In genomic region chr7:44304463-44304774, GRCm38 (mm10) we compare ENCODE assay signal across 9 mouse cellular contexts. TPM values are rescaled to one million over a fixed set of nuclear protein-coding genes. Genes with fewer than 3 reads are reported as not detected.
DNase-seq lines count a peak whose midpoint lies in the region; ATAC-seq and TF ChIP-seq lines count a peak whose summit lies in the region.
"Had no signal": no experiment of that assay in that cellular context is flagged by ENCODE, and none has a peak within 500 bp of the region (broad histone marks: within the 10 kb centered on the region; RNA-seq: fewer than 3 reads in every experiment).

No protein-coding gene starts in this region.

- peak overlapping the region; percentile 86 for H3K4me2 ChIP-seq in heart, embryonic 12.5 days

- no peaks in the 10 kb centered on the region for H3K9me3 ChIP-seq in heart, embryonic 12.5 days (replicated peaks)
- H3K9me3 ChIP-seq in ES-E14 (ENCODE audit: control insufficient read depth, insufficient read depth, low read depth, low read length): no peaks in the 10 kb centered on the region
- no peaks in the 10 kb centered on the region for H3K9me3 ChIP-seq in hindbrain, embryonic 10.5 days

- under 1% methylated on average over 25 of the region's 25 CpGs for WGBS in heart, embryonic 12.5 days
- WGBS in hindbrain, embryonic 10.5 days: under 1% methylated on average over 25 of the region's 25 CpGs

- H3K27me3 ChIP-seq in heart, embryonic 12.5 days (replicated peaks): peaks cover 42% of the 10 kb centered on the region
- peaks cover 39% of the 10 kb centered on the region for H3K27me3 ChIP-seq in hindbrain, embryonic 10.5 days (ENCODE audit: insufficient read depth, poor library complexity, severe bottlenecking)

- H3K4me1 ChIP-seq in heart, embryonic 12.5 days (replicated peaks): peaks cover 6% of the 10 kb centered on the region; the same call in 1 of the 2 replicates
- H3K4me1 ChIP-seq in ES-E14 (ENCODE audit: control insufficient read depth in 2 of 2, insufficient read depth in 2 of 2, low read length in 2 of 2, poor library complexity in 1 of 2): peaks cover 1 to 18% of the 10 kb centered on the region in 2 experiments; a peak in 3 of 4 replicates
- peaks cover 25% of the 10 kb centered on the region for H3K4me1 ChIP-seq in hindbrain, embryonic 10.5 days (replicated peaks)

- in situ Hi-C loops in ES-E14 (cut with MboI; ENCODE audit: low sequenced_read_pairs in 2 of 2, unreplicated experiment in 2 of 2): no loop called here

- ATAC-seq in heart, embryonic 12.5 days (ENCODE audit: insufficient number of reproducible peaks, low FRiP score): peak; percentile 16
- ATAC-seq in megakaryocyte progenitor cell, adult 5-6 weeks (replicated peaks; ENCODE audit: poor library complexity): peak; percentile 5

- peak overlapping the region; percentile 78 for H3K9ac ChIP-seq in heart, embryonic 12.5 days
- peak overlapping the region; percentile 97 for H3K9ac ChIP-seq in ES-E14 (ENCODE audit: insufficient read depth, low read depth, low read length, poor library complexity, severe bottlenecking)

- DNase-seq in heart, adult 18-20 months: no peak
- DNase-seq in ES-E14 (ENCODE audit: low read depth, low spot score): no peak
- DNase-seq in hindbrain, embryonic 10.5 days (ENCODE audit: low spot score): no peak
- DNase-seq in yolk sac, embryonic 10.5 days (ENCODE audit: low spot score): no peak
- no peak for DNase-seq in natural killer cell, adult 2 months (ENCODE audit: low spot score in 2 of 2)
- no peak for DNase-seq in cerebellum, adult 11-12 months

- H3K27ac ChIP-seq in heart, embryonic 12.5 days (ENCODE audit: poor library complexity, severe bottlenecking): peak overlapping the region; percentile 77
- H3K27ac ChIP-seq in ES-E14 (ENCODE audit: insufficient read depth, low read depth, low read length, poor library complexity, severe bottlenecking): peak overlapping the region; percentile 78
- H3K27ac ChIP-seq in hindbrain, embryonic 10.5 days: peak overlapping the region; percentile 99

- no peaks in the 10 kb centered on the region for H3K36me3 ChIP-seq in heart, embryonic 12.5 days
- no peaks in the 10 kb centered on the region for H3K36me3 ChIP-seq in ES-E14 (ENCODE audit: control insufficient read depth, insufficient read depth, low read length, poor library complexity, severe bottlenecking)
- H3K36me3 ChIP-seq in hindbrain, embryonic 10.5 days: no peaks in the 10 kb centered on the region

- peak overlapping the region; percentile 59 for H3K4me3 ChIP-seq in heart, embryonic 12.5 days
- peak overlapping the region; percentile 75 to 81 for H3K4me3 ChIP-seq in ES-E14 (ENCODE audit: insufficient read depth in 1 of 2, low read depth in 1 of 2, low read length in 2 of 2, poor library complexity in 1 of 2, severe bottlenecking in 1 of 2)
- H3K4me3 ChIP-seq in hindbrain, embryonic 10.5 days: peak overlapping the region; percentile 76

TF ChIP-seq in ES-E14, 5 proteins besides CTCF, POLR2A, EP300 and RAD21:
- TF ChIP-seq MAFK (IDR thresholded peaks at IDR 0.05; ENCODE audit: insufficient read depth, low read depth, low read length) (no peak), ZNF384 (IDR thresholded peaks at IDR 0.05; ENCODE audit: low read depth, low read length) (no peak), CHD2 (IDR thresholded peaks at IDR 0.05; ENCODE audit: low read depth, low read length) (no peak), HCFC1 (IDR thresholded peaks at IDR 0.05; ENCODE audit: borderline replicate concordance, insufficient read depth, low read length) (no peak), ZC3H11A (IDR thresholded peaks at IDR 0.05; ENCODE audit: borderline replicate concordance, low read depth, low read length) (no peak)

RNA-seq across cellular contexts. Expression of gene Clec11a, which starts 2.3 kb away (rescaled TPM):
- 0.68 and 0.79 TPM in 2 replicates for polyA plus RNA-seq in heart, embryonic 12.5 days (2016; fragmentation: Nextera tagmentation; extraction: Ambion mirVana)
- under 1 TPM; 0.69 to 0.87 TPM for total RNA-seq in heart, adult 18-20 months (2021)
- 2.2 TPM in 2 replicates for total RNA-seq in ES-E14 (2012; rRNA removed)
- 1.8 and 2.1 TPM in 2 replicates for polyA plus RNA-seq in hindbrain, embryonic 10.5 days (2016; fragmentation: Nextera tagmentation; extraction: Ambion mirVana)
- 4.1 TPM in 2 replicates for total RNA-seq in megakaryocyte progenitor cell, adult 5-6 weeks (2015)
- 4.2 and 4.4 TPM in 2 replicates for total RNA-seq in megakaryocyte progenitor cell, adult 5-6 weeks (2017)

RNA-seq across cellular contexts. Expression of gene Shank1, which starts 5.6 kb away (rescaled TPM):
- 0.80 and 0.86 TPM in 2 replicates for polyA plus RNA-seq in heart, embryonic 12.5 days (2016; fragmentation: Nextera tagmentation; extraction: Ambion mirVana)
- total RNA-seq in heart, adult 18-20 months (2021): 1 to 10 TPM; 2.1 to 2.7 TPM
- total RNA-seq in ES-E14 (2012; rRNA removed): 1.0 and 1.5 TPM in 2 replicates
- 1.2 and 4.6 TPM in 2 replicates for polyA plus RNA-seq in hindbrain, embryonic 10.5 days (2016; fragmentation: Nextera tagmentation; extraction: Ambion mirVana)
- total RNA-seq in megakaryocyte progenitor cell, adult 5-6 weeks (2015): 0.05 and 0.49 TPM in 2 replicates
- not detected in 2 replicates for total RNA-seq in megakaryocyte progenitor cell, adult 5-6 weeks (2017)

RNA-seq across cellular contexts. Expression of gene Gm15517, which starts 43.2 kb away (rescaled TPM):
- not detected in 2 replicates for polyA plus RNA-seq in heart, embryonic 12.5 days (2016; fragmentation: Nextera tagmentation; extraction: Ambion mirVana)
- total RNA-seq in heart, adult 18-20 months (2021): not detected
- total RNA-seq in ES-E14 (2012; rRNA removed): 1.4 TPM in 1 of 2 replicates, not detected in the other
- polyA plus RNA-seq in hindbrain, embryonic 10.5 days (2016; fragmentation: Nextera tagmentation; extraction: Ambion mirVana): not detected in 2 replicates
- not detected in 2 replicates for total RNA-seq in megakaryocyte progenitor cell, adult 5-6 weeks (2015)
- not detected in 2 replicates for total RNA-seq in megakaryocyte progenitor cell, adult 5-6 weeks (2017)
- polyA plus RNA-seq: large intestine, adult 2 months had no signal

RNA-seq across cellular contexts. Expression of gene Acp4, which starts 47.2 kb away (rescaled TPM):
- not detected in 2 replicates for polyA plus RNA-seq in heart, embryonic 12.5 days (2016; fragmentation: Nextera tagmentation; extraction: Ambion mirVana)
- total RNA-seq in heart, adult 18-20 months (2021): not detected
- 0.18 and 0.58 TPM in 2 replicates for total RNA-seq in ES-E14 (2012; rRNA removed)
- polyA plus RNA-seq in hindbrain, embryonic 10.5 days (2016; fragmentation: Nextera tagmentation; extraction: Ambion mirVana): 0.09 and 0.12 TPM in 2 replicates
- total RNA-seq in megakaryocyte progenitor cell, adult 5-6 weeks (2015): not detected in 2 replicates
- 0.04 TPM in 1 of 2 replicates, not detected in the other for total RNA-seq in megakaryocyte progenitor cell, adult 5-6 weeks (2017)
- polyA plus RNA-seq: large intestine, adult 2 months had no signal

RNA-seq across cellular contexts. Expression of gene 2410002F23Rik, which starts 57.9 kb away (rescaled TPM):
- 99.8 and 109 TPM in 2 replicates for polyA plus RNA-seq in heart, embryonic 12.5 days (2016; fragmentation: Nextera tagmentation; extraction: Ambion mirVana)
- total RNA-seq in heart, adult 18-20 months (2021): 10 to 100 TPM in 1 of 2 experiments, 1 to 10 TPM in 1; 8.1 to 11.5 TPM
- total RNA-seq in ES-E14 (2012; rRNA removed): 127 and 194 TPM in 2 replicates
- polyA plus RNA-seq in hindbrain, embryonic 10.5 days (2016; fragmentation: Nextera tagmentation; extraction: Ambion mirVana): 173 and 174 TPM in 2 replicates
- 54.0 and 60.6 TPM in 2 replicates for total RNA-seq in megakaryocyte progenitor cell, adult 5-6 weeks (2015)
- 71.7 and 74.6 TPM in 2 replicates for total RNA-seq in megakaryocyte progenitor cell, adult 5-6 weeks (2017)
